Mouse (Mus musculus): ENCODE results near the gene Gp9. TPM values are rescaled to one million over a fixed set of nuclear protein-coding genes. Genes with fewer than 3 reads are reported as not detected.

The Gp9 gene
- polyA plus RNA-seq, 1 experiment from 2014 or later = 0.46 TPM

DNA sequence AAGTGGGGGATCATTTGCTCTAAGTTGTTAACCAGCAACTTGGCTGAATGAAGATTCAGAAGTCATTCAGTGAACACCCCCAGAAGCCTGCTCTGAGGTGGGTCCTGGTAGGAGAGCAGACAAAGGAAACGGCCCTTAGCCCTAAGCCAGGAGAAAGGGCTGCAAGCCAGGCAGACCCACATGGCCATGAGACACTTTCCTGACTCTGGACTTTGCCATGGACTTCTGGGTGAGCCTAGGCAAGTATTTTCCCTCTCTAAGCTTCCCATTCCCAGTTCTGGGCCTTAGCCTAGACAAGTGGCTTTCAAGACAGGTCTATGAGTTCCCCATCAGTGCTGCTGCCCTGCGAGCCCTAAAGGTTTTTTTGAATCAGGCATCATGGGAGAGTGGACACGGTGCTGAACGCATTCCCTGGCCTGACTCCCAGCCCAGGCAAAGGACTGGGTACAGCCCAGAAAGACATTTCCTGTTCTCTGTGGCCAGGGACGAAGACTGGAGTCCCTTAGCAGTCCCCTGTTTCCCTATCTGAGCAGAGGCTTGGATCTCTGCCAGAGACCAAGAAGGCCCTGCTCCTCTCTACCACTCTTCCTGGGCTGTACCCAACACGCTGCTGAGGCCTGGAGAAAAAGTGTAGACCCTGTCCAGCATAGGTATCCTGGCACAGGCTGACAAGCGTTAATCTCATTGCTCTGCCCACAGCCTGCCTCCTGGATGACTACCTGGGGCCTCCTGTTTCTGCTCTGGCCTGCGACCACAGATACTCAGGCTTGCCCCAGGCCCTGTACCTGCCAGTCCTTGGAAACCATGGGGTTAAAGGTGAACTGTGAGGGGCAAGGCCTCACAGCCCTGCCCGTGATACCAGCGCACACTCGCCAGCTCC lies 662 bp downstream of the Gp9 start:
- Histone ChIP-seq H3K36me3 (no peaks in the 10 kb centered on the region), H3K4me3 (no peak overlapping the region), H3K4me2 (replicated peaks) (no peak overlapping the region), H3K27ac (replicated peaks) (no peak overlapping the region), H3K9me3 (no peaks in the 10 kb centered on the region), H3K27me3 (no peaks in the 10 kb centered on the region), H3K9ac (replicated peaks) (no peak overlapping the region), H3K4me1 (no peaks in the 10 kb centered on the region)
- ATAC-seq (replicated peaks) = no peak
- 80% methylated on average over 11 of the region's 11 CpGs for WGBS

DNA sequence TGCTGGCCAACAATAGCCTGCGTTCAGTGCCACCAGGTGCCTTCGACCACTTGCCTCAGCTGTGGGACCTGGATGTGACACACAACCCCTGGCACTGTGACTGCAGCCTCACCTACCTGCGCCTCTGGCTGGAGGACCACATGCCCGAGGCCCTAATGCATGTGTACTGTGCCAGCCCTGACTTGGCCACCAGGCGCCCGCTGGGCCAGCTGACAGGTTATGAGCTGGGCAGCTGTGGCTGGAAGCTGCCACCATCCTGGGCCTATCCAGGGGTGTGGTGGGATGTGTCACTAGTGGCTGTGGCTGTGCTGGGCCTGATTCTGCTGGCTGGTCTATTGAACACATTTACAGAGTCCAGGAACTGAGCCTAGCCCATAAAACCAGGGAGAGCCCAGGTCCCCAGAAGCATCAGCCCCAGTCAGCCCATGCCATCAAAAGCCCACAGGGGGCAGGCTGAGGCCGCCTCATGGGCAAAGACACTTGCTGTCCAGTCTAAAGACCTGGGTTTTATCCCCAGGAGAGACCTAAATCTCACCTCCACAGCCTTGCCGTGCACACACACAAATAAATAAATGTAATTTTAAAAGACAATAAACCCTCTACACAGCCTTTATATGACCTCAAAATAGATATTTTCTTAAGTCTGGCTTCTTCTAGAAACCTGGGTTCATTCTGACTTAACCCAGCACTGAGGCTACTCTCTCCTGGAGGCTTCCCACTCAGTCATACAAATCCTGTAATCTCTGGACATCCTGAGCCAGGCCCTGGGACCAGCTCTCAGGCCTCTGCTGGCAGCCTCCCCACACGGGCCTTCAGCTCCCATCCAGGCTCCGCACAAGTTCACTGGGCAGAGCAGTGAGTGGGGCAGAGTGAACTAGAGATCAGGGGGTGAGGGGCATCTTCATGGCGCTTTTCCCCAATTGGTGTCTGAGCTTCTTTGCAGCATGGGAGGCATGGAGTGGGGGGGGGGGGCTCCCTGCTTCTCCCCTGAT lies 1.6 kb downstream of the Gp9 start:
- Histone ChIP-seq H3K27me3 (no peaks in the 10 kb centered on the region), H3K4me3 (no peak overlapping the region), H3K36me3 (no peaks in the 10 kb centered on the region), H3K9ac (replicated peaks) (no peak overlapping the region), H3K27ac (replicated peaks) (no peak overlapping the region), H3K9me3 (no peaks in the 10 kb centered on the region), H3K4me1 (no peaks in the 10 kb centered on the region), H3K4me2 (replicated peaks) (no peak overlapping the region)
- WGBS = 84% methylated on average over 11 of the region's 11 CpGs
- no peak for ATAC-seq (replicated peaks)

DNA sequence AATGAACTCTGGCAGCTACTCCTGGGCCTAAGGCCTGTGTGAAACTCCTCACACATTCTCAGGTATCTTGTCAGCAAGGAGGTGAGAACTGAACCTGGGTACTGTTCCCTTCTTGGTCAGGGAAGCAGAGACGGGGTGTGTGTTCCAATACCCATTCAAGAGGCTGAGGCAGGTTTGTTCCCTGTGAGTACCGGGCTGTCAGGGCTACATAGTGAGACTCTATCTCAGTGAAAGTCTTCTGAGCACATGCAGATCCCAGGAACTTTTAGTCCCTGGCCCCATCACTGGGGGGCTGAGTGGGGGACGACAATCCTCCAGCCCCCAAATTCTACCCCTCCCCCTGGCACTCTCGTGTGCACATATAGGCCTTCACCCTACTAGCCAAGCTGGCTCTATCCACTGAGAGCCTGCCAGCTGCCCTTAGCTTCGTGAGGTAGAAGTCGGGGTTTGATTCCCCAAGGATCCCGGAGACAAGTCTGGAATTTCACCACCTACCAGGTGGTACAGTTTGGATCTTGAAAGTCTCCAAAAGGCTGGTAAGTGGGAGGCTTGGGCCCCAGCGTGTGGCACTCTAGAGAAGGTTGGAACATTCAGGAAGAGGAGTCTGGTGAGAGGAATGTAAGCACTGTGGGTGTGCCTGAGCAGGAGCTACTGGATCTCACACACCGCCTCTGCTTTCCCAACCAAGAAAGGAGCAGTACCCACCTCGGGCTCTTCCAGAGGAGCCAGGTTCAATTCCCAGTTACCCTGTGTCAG lies 2.9 kb downstream of the Gp9 start:
- Histone ChIP-seq H3K9ac (replicated peaks) (no peak overlapping the region), H3K4me2 (replicated peaks) (no peak overlapping the region), H3K4me3 (no peak overlapping the region), H3K27ac (replicated peaks) (no peak overlapping the region), H3K4me1 (no peaks in the 10 kb centered on the region), H3K27me3 (no peaks in the 10 kb centered on the region), H3K9me3 (no peaks in the 10 kb centered on the region), H3K36me3 (no peaks in the 10 kb centered on the region)
- WGBS = 83% methylated on average over 10 of the region's 10 CpGs
- no peak for ATAC-seq (replicated peaks)

DNA sequence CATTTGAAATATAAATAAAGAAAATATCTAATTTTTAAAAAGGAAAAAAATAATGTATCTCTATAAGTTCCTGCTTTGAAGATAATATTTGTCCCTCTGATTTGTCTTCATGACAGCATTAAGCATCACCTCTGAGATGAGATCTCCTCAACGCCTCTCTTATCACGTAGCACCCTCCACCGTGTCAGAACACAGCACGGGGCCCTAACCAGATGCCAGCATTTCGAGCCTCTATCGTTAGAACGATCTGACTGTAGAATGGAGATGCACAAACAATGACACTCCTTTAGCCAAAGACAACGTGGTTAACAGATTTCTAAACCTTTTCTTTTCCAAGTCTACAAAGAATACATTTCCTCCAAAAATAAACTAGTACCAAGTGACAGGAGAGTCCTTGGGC lies 6.2 kb downstream of the Gp9 start:
- Histone ChIP-seq H3K27me3 (no peaks in the 10 kb centered on the region), H3K27ac (replicated peaks) (no peak overlapping the region), H3K4me2 (replicated peaks) (no peak overlapping the region), H3K36me3 (no peaks in the 10 kb centered on the region), H3K9me3 (no peaks in the 10 kb centered on the region), H3K9ac (replicated peaks) (no peak overlapping the region), H3K4me1 (peaks cover 3% of the 10 kb centered on the region), H3K4me3 (no peak overlapping the region)
- ATAC-seq (replicated peaks) = no peak
- 79% methylated on average over 8 of the region's 8 CpGs for WGBS

DNA sequence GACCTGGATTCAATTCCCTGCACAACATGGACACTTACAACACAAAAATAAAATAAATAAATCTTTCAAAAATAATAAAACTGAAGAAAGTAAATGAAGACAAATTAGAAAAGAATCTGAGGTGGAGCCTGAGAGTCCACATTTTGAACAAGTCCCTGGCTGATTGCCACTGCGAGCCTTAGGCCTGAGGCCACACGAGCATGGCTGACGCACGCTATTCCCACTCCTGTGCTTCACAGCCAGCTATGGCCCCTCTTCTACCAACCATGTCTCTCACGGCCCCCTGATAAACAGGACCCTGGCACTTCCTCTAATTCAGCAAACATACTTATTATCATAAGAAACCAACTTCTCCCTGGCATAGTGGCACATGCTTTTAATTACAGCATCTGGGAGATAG lies 8.7 kb downstream of the Gp9 start:
- peaks cover 9% of the 10 kb centered on the region for H3K4me1 ChIP-seq
- H3K27ac ChIP-seq (replicated peaks) = no peak overlapping the region
- H3K9ac ChIP-seq (replicated peaks) = no peak overlapping the region
- no peak overlapping the region for H3K4me2 ChIP-seq (replicated peaks)
- no peak for ATAC-seq (replicated peaks)
- 81% methylated on average over 5 of the region's 5 CpGs for WGBS
- H3K4me3 ChIP-seq = no peak overlapping the region
- no peaks in the 10 kb centered on the region for H3K9me3 ChIP-seq
- 0 out of 2 replicates have a peak, but pooled peaks cover 3% of the 10 kb centered on the region for H3K36me3 ChIP-seq
- no peaks in the 10 kb centered on the region for H3K27me3 ChIP-seq

DNA sequence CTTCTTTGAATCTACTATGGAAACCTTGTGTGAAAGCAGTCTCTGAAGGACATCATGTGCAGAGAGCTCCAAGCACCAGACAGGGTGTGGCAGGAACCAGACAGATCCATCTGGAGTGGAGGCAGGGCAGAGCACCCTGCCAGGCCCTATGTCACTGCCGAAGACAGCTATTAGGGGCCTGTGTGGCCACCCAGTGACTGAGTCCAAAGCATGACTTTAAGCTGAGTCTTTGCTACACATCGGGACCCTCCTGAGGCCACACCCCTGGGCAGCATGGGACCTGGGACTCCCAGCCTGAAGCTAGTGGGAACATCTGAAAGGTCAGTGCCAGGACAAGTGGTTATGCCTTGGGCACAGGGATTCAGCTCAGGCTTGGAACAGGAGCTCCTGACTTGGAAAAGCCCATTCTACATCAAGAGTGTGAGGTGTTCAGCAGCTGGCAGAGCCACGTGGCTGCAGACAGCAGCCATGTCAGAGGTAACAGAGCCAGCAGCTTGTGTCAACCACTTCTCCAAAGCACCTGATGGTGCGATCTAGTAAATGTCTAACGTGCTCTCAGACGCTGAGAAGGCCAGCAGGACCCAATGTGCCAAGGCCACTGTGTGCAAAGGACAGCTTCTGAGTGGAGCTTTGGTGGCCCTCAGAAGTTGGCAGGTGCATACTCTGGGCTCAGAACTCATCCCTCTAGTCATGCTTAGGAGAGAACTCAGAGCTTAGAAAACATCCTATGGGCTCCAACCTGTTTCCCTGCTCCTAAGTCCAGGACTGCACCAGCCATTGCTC lies 9.4 kb downstream of the Gp9 start:
- H3K4me1 ChIP-seq = peaks cover 9% of the 10 kb centered on the region
- no peak overlapping the region for H3K27ac ChIP-seq (replicated peaks)
- H3K36me3 ChIP-seq = 0 out of 2 replicates have a peak, but pooled peaks cover 8% of the 10 kb centered on the region
- H3K9me3 ChIP-seq = no peaks in the 10 kb centered on the region
- ATAC-seq (replicated peaks) = no peak
- WGBS = 88% methylated on average over 6 of the region's 6 CpGs
- no peak overlapping the region for H3K9ac ChIP-seq (replicated peaks)
- H3K4me3 ChIP-seq = no peak overlapping the region
- H3K4me2 ChIP-seq (replicated peaks) = no peak overlapping the region
- no peaks in the 10 kb centered on the region for H3K27me3 ChIP-seq

DNA sequence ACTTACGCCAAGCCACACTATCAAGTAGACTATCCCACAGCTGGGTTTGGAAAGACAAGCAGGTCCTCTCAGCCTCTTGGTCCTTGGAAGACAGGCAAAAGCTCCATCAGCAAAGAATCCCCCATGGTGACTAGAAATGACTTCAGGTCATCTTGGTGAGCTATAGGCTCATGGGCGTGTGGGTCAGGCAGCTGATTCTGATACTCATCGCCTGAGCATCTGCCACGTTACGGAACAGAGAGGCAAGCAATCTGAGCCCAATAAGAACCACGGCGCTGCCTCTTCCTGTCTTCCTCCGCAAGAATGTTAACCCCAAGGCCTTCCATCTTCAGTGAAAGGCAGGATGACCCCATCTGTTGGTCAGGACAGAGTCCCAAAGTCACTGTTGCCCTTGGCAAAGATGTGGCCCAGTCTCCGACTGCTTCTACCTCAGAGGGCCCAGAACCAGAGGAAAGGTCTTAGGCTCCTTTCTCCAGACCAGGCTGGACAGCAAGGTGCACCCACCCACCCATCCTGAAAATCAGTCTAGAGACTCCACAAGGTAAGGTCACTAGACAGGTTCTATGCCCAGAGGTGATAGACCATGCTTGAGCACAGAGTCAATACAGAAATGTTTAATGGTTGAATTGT lies 10.5 kb downstream of the Gp9 start:
- peaks cover 9% of the 10 kb centered on the region for H3K4me1 ChIP-seq
- H3K27me3 ChIP-seq = no peaks in the 10 kb centered on the region
- H3K9me3 ChIP-seq = no peaks in the 10 kb centered on the region
- no peak overlapping the region for H3K4me3 ChIP-seq
- no peak for ATAC-seq (replicated peaks)
- 95% methylated on average over 9 of the region's 9 CpGs for WGBS
- 0 out of 2 replicates have a peak, but pooled peaks cover 12% of the 10 kb centered on the region for H3K36me3 ChIP-seq
- no peak overlapping the region for H3K27ac ChIP-seq (replicated peaks)
- H3K9ac ChIP-seq (replicated peaks) = no peak overlapping the region
- no peak overlapping the region for H3K4me2 ChIP-seq (replicated peaks)

DNA sequence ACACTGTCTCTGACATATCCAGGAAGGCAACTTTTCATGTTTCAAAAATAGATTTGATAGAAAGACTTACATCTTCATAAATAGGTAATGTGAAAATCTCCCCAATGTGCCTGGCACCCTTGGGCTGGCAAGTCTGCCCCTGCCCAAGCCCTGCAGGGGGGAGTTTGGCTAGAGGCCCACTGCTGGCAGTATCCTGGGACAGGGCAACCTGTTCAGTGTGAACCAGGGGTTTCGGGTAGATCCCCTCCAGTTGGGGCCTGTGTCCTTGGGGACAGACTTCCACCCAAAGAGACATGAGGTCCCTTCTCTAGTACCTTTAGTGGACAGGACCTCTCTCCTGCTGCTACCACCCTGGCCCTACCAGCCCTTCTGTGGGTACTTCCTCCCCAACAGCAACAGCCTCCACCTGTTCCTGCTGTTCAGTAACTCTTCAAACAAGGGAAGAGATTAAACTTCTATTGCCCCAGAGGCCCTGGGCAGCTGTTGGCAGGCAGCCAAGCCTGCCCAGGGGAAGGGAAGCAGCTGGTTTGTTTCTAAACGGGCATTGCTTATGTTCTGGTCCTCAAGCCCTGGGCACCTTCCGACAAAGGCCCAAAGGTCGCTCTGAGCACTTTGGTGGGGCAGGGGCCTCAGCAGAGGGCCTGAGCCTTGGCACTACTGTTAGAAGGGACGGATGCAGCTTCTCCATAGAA lies 11.2 kb downstream of the Gp9 start:
- H3K27me3 ChIP-seq = no peaks in the 10 kb centered on the region
- ATAC-seq (replicated peaks) = no peak
- no peaks in the 10 kb centered on the region for H3K9me3 ChIP-seq
- peaks cover 9% of the 10 kb centered on the region for H3K4me1 ChIP-seq
- no peak overlapping the region for H3K27ac ChIP-seq (replicated peaks)
- no peak overlapping the region for H3K9ac ChIP-seq (replicated peaks)
- 33% methylated on average over 5 of the region's 5 CpGs for WGBS
- H3K4me2 ChIP-seq (replicated peaks) = no peak overlapping the region
- H3K4me3 ChIP-seq = no peak overlapping the region
- 0 out of 2 replicates have a peak, but pooled peaks cover 12% of the 10 kb centered on the region for H3K36me3 ChIP-seq

DNA sequence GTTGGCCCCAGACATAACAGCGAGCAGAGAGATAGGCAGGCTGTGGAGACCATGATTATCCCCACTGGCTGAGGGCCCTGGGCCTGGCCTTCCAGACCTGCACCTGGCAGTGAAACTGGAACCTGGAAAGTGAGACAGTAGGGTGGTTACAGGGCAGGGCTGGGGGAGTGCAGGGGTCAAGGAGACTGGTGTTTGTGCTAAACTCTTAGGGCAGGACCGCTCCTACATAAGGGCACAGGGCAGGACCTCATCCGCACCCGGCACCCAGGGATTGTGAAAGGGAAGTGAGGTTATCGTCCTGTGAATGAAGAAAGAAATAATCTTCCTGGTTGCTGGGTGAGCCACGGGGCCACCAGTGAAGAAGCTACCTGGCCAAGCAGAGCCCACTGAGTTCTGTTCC lies 11.9 kb downstream of the Gp9 start:
- no peak for ATAC-seq (replicated peaks)
- WGBS = 95% methylated on average over 6 of the region's 6 CpGs

DNA sequence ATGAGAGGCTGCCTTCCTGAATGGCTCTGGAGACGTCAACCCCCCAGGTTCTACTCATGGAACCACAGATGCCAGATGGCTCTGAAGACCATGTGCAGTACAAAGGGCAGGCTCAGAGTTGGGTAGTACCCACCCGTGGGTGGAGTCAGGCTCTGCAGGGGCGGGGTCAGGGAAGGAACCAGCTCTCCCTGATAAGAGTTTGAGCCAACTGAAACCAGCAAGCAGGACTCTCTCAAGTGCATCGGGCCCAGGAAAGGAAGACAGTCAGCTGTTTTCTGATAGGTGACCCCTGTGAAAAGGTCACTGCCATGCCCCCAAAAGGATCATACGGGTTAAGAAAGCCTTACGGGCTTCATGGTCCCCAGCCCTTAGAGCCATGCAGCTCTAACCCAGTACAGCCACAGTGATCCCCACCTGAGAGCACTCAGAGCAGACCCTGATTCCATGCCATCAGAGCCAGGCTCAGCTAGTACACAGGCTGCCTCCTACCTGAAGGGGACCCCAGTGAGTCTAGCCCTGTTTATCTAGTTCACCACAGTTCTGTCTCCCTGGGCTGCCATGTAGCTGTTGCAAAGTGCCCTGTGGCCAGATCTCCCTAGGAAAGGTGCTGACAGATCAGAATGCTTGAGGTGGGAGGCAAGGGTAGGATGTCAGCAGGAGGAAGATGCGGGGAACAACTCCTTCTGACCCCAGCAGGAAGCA lies 13.1 kb downstream of the Gp9 start:
- Histone ChIP-seq H3K27me3 (no peaks in the 10 kb centered on the region), H3K36me3 (0 out of 2 replicates have a peak, but pooled peaks cover 12% of the 10 kb centered on the region), H3K4me2 (replicated peaks) (no peak overlapping the region), H3K27ac (replicated peaks) (no peak overlapping the region), H3K9ac (replicated peaks) (no peak overlapping the region), H3K9me3 (no peaks in the 10 kb centered on the region), H3K4me1 (peaks cover 9% of the 10 kb centered on the region), H3K4me3 (no peak overlapping the region)
- 81% methylated on average over 7 of the region's 7 CpGs for WGBS
- ATAC-seq (replicated peaks) = no peak

More for the DNA sequence above, 11.9 kb downstream of the Gp9 start:
- Histone ChIP-seq H3K4me3 (no peak overlapping the region), H3K9me3 (no peaks in the 10 kb centered on the region), H3K27me3 (no peaks in the 10 kb centered on the region), H3K27ac (replicated peaks) (no peak overlapping the region), H3K36me3 (0 out of 2 replicates have a peak, but pooled peaks cover 12% of the 10 kb centered on the region), H3K9ac (replicated peaks) (no peak overlapping the region), H3K4me2 (replicated peaks) (no peak overlapping the region), H3K4me1 (peaks cover 9% of the 10 kb centered on the region)
